Mouse (Mus musculus): ENCODE measurements around the gene Dner. TPM values are rescaled to one million over a fixed set of nuclear protein-coding genes. Genes with fewer than 3 reads are reported as not detected.
A peak's percentile ranks its signal among the peaks of the same experiment; 100 is the strongest.

The Dner gene
- polyA plus RNA-seq, 1 experiment from 2014 or later: 244 TPM

- H3K27me3 ChIP-seq (ENCODE audit: control insufficient read depth, insufficient read depth, low read length): no peaks in the 10 kb centered on the region
- ATAC-seq (ENCODE audit: low FRiP score, low TSS enrichment): no peak
- H3K36me3 ChIP-seq (ENCODE audit: control insufficient read depth, insufficient read depth, low read length): 0 out of 2 replicates have a peak, but pooled peaks cover 2% of the 10 kb centered on the region
- no peaks in the 10 kb centered on the region for H3K9me3 ChIP-seq (ENCODE audit: control insufficient read depth, low read length)
- no peak overlapping the region for H3K9ac ChIP-seq (replicated peaks; ENCODE audit: low read length)
- no peak overlapping the region for H3K4me3 ChIP-seq (replicated peaks; ENCODE audit: low read depth, low read length)
- DNase-seq: no peak
- no peaks in the 10 kb centered on the region for H3K4me1 ChIP-seq (ENCODE audit: control insufficient read depth, insufficient read depth, low read length)
- H3K4me2 ChIP-seq (ENCODE audit: low read length): no peak overlapping the region
- no peak overlapping the region for H3K27ac ChIP-seq (replicated peaks; ENCODE audit: low read depth, low read length)
- 72% methylated on average over 4 of the region's 4 CpGs for WGBS
Measured at GRCm38 (mm10) chr1:84470342-84470741, 225.7 kb downstream of the Dner start.

GRCm38 (mm10) chr1:84467664-84468063, 228.4 kb downstream of the Dner start:
- DNase-seq: peak; percentile 28

GRCm38 (mm10) chr1:84464761-84465160, 231.3 kb downstream of the Dner start:
- Histone ChIP-seq H3K9ac (replicated peaks; ENCODE audit: low read length) (no peak overlapping the region), H3K27me3 (ENCODE audit: control insufficient read depth, insufficient read depth, low read length) (no peaks in the 10 kb centered on the region), H3K4me3 (replicated peaks; ENCODE audit: low read depth, low read length) (no peak overlapping the region), H3K27ac (replicated peaks; ENCODE audit: low read depth, low read length) (no peak overlapping the region), H3K9me3 (ENCODE audit: control insufficient read depth, low read length) (no peaks in the 10 kb centered on the region), H3K36me3 (ENCODE audit: control insufficient read depth, insufficient read depth, low read length) (no peaks in the 10 kb centered on the region), H3K4me1 (ENCODE audit: control insufficient read depth, insufficient read depth, low read length) (no peaks in the 10 kb centered on the region), H3K4me2 (ENCODE audit: low read length) (no peak overlapping the region)
- WGBS: 87% methylated on average over 3 of the region's 3 CpGs
- DNase-seq (no peak), ATAC-seq (ENCODE audit: low FRiP score, low TSS enrichment) (no peak)

More at GRCm38 (mm10) chr1:84467664-84468063, 228.4 kb downstream of the Dner start:
- Histone ChIP-seq H3K9me3 (ENCODE audit: control insufficient read depth, low read length) (no peaks in the 10 kb centered on the region), H3K4me2 (ENCODE audit: low read length) (no peak overlapping the region), H3K4me1 (ENCODE audit: control insufficient read depth, insufficient read depth, low read length) (no peaks in the 10 kb centered on the region), H3K9ac (replicated peaks; ENCODE audit: low read length) (no peak overlapping the region), H3K27ac (replicated peaks; ENCODE audit: low read depth, low read length) (0 out of 2 replicates have a peak overlapping the region, but pooled peaks have one; percentile 6), H3K36me3 (ENCODE audit: control insufficient read depth, insufficient read depth, low read length) (0 out of 2 replicates have a peak, but pooled peaks cover 2% of the 10 kb centered on the region), H3K4me3 (replicated peaks; ENCODE audit: low read depth, low read length) (no peak overlapping the region), H3K27me3 (ENCODE audit: control insufficient read depth, insufficient read depth, low read length) (no peaks in the 10 kb centered on the region)
- 63% methylated on average over 3 of the region's 3 CpGs for WGBS
- no peak for ATAC-seq (ENCODE audit: low FRiP score, low TSS enrichment)

- no peak overlapping the region for H3K9ac ChIP-seq (replicated peaks; ENCODE audit: low read length)
- DNase-seq: no peak
- 95% methylated on average over 5 of the region's 5 CpGs for whole genome bisulfite sequencing
- no peaks in the 10 kb centered on the region for H3K27me3 ChIP-seq (ENCODE audit: control insufficient read depth, insufficient read depth, low read length)
- H3K36me3 ChIP-seq (ENCODE audit: control insufficient read depth, insufficient read depth, low read length): no peaks in the 10 kb centered on the region
- H3K4me2 ChIP-seq (ENCODE audit: low read length): no peak overlapping the region
- no peak overlapping the region for H3K27ac ChIP-seq (replicated peaks; ENCODE audit: low read depth, low read length)
- ATAC-seq (ENCODE audit: low FRiP score, low TSS enrichment): no peak
- H3K4me1 ChIP-seq (ENCODE audit: control insufficient read depth, insufficient read depth, low read length): no peaks in the 10 kb centered on the region
- H3K4me3 ChIP-seq (replicated peaks; ENCODE audit: low read depth, low read length): no peak overlapping the region
- no peaks in the 10 kb centered on the region for H3K9me3 ChIP-seq (ENCODE audit: control insufficient read depth, low read length)
Measured at GRCm38 (mm10) chr1:84463976-84464662, 231.9 kb downstream of the Dner start.

- 83% methylated on average over 10 of the region's 10 CpGs for WGBS
- no peaks in the 10 kb centered on the region for H3K27me3 ChIP-seq (ENCODE audit: control insufficient read depth, insufficient read depth, low read length)
Measured at GRCm38 (mm10) chr1:84449566-84450278, 246.3 kb downstream of the Dner start.

GRCm38 (mm10) chr1:84443640-84444039, 252.4 kb downstream of the Dner start:
- peak; percentile 20 for DNase-seq
- no peak overlapping the region for H3K27ac ChIP-seq (replicated peaks; ENCODE audit: low read depth, low read length)

More at GRCm38 (mm10) chr1:84449566-84450278, 246.3 kb downstream of the Dner start:
- H3K27ac ChIP-seq (replicated peaks; ENCODE audit: low read depth, low read length): no peak overlapping the region
- H3K9ac ChIP-seq (replicated peaks; ENCODE audit: low read length): no peak overlapping the region
- no peaks in the 10 kb centered on the region for H3K4me1 ChIP-seq (ENCODE audit: control insufficient read depth, insufficient read depth, low read length)
- H3K4me2 ChIP-seq (ENCODE audit: low read length): no peak overlapping the region
- no peak for ATAC-seq (ENCODE audit: low FRiP score, low TSS enrichment)
- H3K9me3 ChIP-seq (ENCODE audit: control insufficient read depth, low read length): no peaks in the 10 kb centered on the region
- 0 out of 2 replicates have a peak, but pooled peaks cover 4% of the 10 kb centered on the region for H3K36me3 ChIP-seq (ENCODE audit: control insufficient read depth, insufficient read depth, low read length)
- no peak overlapping the region for H3K4me3 ChIP-seq (replicated peaks; ENCODE audit: low read depth, low read length)
- no peak for DNase-seq

GRCm38 (mm10) chr1:84443050-84443449, 253.0 kb downstream of the Dner start:
- 90% methylated on average over 5 of the region's 5 CpGs for WGBS
- H3K4me1 ChIP-seq (ENCODE audit: control insufficient read depth, insufficient read depth, low read length): no peaks in the 10 kb centered on the region
- 0 out of 2 replicates have a peak, but pooled peaks cover 9% of the 10 kb centered on the region for H3K36me3 ChIP-seq (ENCODE audit: control insufficient read depth, insufficient read depth, low read length)
- no peak overlapping the region for H3K27ac ChIP-seq (replicated peaks; ENCODE audit: low read depth, low read length)
- DNase-seq (no peak), ATAC-seq (ENCODE audit: low FRiP score, low TSS enrichment) (no peak)
- H3K27me3 ChIP-seq (ENCODE audit: control insufficient read depth, insufficient read depth, low read length): no peaks in the 10 kb centered on the region
- H3K4me3 ChIP-seq (replicated peaks; ENCODE audit: low read depth, low read length): no peak overlapping the region
- H3K4me2 ChIP-seq (ENCODE audit: low read length): no peak overlapping the region
- no peaks in the 10 kb centered on the region for H3K9me3 ChIP-seq (ENCODE audit: control insufficient read depth, low read length)
- no peak overlapping the region for H3K9ac ChIP-seq (replicated peaks; ENCODE audit: low read length)

More at GRCm38 (mm10) chr1:84443640-84444039, 252.4 kb downstream of the Dner start:
- H3K27me3 ChIP-seq (ENCODE audit: control insufficient read depth, insufficient read depth, low read length): no peaks in the 10 kb centered on the region
- H3K36me3 ChIP-seq (ENCODE audit: control insufficient read depth, insufficient read depth, low read length): 0 out of 2 replicates have a peak, but pooled peaks cover 9% of the 10 kb centered on the region
- WGBS: 58% methylated on average over 3 of the region's 3 CpGs
- no peak overlapping the region for H3K4me3 ChIP-seq (replicated peaks; ENCODE audit: low read depth, low read length)
- no peaks in the 10 kb centered on the region for H3K4me1 ChIP-seq (ENCODE audit: control insufficient read depth, insufficient read depth, low read length)
- H3K4me2 ChIP-seq (ENCODE audit: low read length): no peak overlapping the region
- no peaks in the 10 kb centered on the region for H3K9me3 ChIP-seq (ENCODE audit: control insufficient read depth, low read length)
- no peak for ATAC-seq (ENCODE audit: low FRiP score, low TSS enrichment)
- no peak overlapping the region for H3K9ac ChIP-seq (replicated peaks; ENCODE audit: low read length)

- Histone ChIP-seq H3K9me3 (ENCODE audit: control insufficient read depth, low read length) (no peaks in the 10 kb centered on the region), H3K4me3 (replicated peaks; ENCODE audit: low read depth, low read length) (no peak overlapping the region), H3K4me1 (ENCODE audit: control insufficient read depth, insufficient read depth, low read length) (no peaks in the 10 kb centered on the region), H3K36me3 (ENCODE audit: control insufficient read depth, insufficient read depth, low read length) (0 out of 2 replicates have a peak, but pooled peaks cover 9% of the 10 kb centered on the region), H3K27ac (replicated peaks; ENCODE audit: low read depth, low read length) (0 out of 2 replicates have a peak overlapping the region, but pooled peaks have one; percentile 20), H3K4me2 (ENCODE audit: low read length) (no peak overlapping the region), H3K27me3 (ENCODE audit: control insufficient read depth, insufficient read depth, low read length) (no peaks in the 10 kb centered on the region), H3K9ac (replicated peaks; ENCODE audit: low read length) (no peak overlapping the region)
- DNase-seq (no peak), ATAC-seq (ENCODE audit: low FRiP score, low TSS enrichment) (no peak)
- WGBS: 81% methylated on average over 3 of the region's 3 CpGs
Measured at GRCm38 (mm10) chr1:84441419-84441818, 254.6 kb downstream of the Dner start.
